Mouse (Mus musculus): ENCODE data around the gene Tle6.

- no peak for TF ChIP-seq POLR2A (IDR thresholded peaks at IDR 0.05; ENCODE audit: low read depth, low read length)
- no peak for TF ChIP-seq CTCF (IDR thresholded peaks at IDR 0.05; ENCODE audit: extremely low read depth, insufficient read depth, insufficient read length, insufficient replicate concordance)
Observed at GRCm38 (mm10) chr10:81599630-81600029, 1.2 kb downstream of the Tle6 start.
